In genomic region chr5:137314193-137315083, GRCm38 (mm10) we compare ENCODE assay signal across 8 mouse cellular contexts. TPM values are rescaled to one million over a fixed set of nuclear protein-coding genes. Genes with fewer than 3 reads are reported as not detected.
DNase-seq lines count a peak whose midpoint lies in the region; ATAC-seq and TF ChIP-seq lines count a peak whose summit lies in the region.

Trip6 (minus strand) TSS chr5:137314404.

- no peaks in the 10 kb centered on the region for H3K27me3 ChIP-seq in spleen, adult 2 months (ENCODE audit: control insufficient read depth, insufficient read depth, low read length)
- no peaks in the 10 kb centered on the region for H3K27me3 ChIP-seq in embryonic facial prominence, embryonic 10.5 days (replicated peaks; ENCODE audit: low read depth, poor library complexity, severe bottlenecking)
- no peaks in the 10 kb centered on the region for H3K27me3 ChIP-seq in intestine, embryonic 15.5 days (replicated peaks)
- no peaks in the 10 kb centered on the region for H3K27me3 ChIP-seq in liver, adult 2 months (ENCODE audit: control insufficient read depth, insufficient read depth, low read length)
- no peaks in the 10 kb centered on the region for H3K27me3 ChIP-seq in myocyte (ENCODE audit: control insufficient read depth, insufficient read depth, insufficient read length)

- peaks cover 11% of the 10 kb centered on the region; the same call in 1 of the 2 replicates for H3K79me2 ChIP-seq in liver, adult 2 months (ENCODE audit: control insufficient read depth, insufficient read depth, low read length)
- peaks cover 20% of the 10 kb centered on the region for H3K79me2 ChIP-seq in myocyte (ENCODE audit: control insufficient read depth, insufficient read depth)

- TF ChIP-seq CTCF in spleen, adult 2 months (IDR thresholded peaks at IDR 0.05; ENCODE audit: extremely low read depth, insufficient read depth, insufficient read length, insufficient replicate concordance): no peak
- no peak for TF ChIP-seq CTCF in liver, adult 2 months (IDR thresholded peaks at IDR 0.05; ENCODE audit: low read depth, low read length)

- WGBS in spleen, adult 2 months: 52% methylated on average over 30 of the region's 30 CpGs
- 12% methylated on average over 30 of the region's 30 CpGs for WGBS in embryonic facial prominence, embryonic 10.5 days
- WGBS in intestine, embryonic 15.5 days: 17% methylated on average over 30 of the region's 30 CpGs
- 35% methylated on average over 30 of the region's 30 CpGs for WGBS in liver, adult 2 months

- H3K4me1 ChIP-seq in spleen, adult 2 months (ENCODE audit: control insufficient read depth, insufficient read depth, insufficient read length): no peaks in the 10 kb centered on the region
- peaks cover 44% of the 10 kb centered on the region for H3K4me1 ChIP-seq in embryonic facial prominence, embryonic 10.5 days
- H3K4me1 ChIP-seq in intestine, embryonic 15.5 days (replicated peaks): peaks cover 37% of the 10 kb centered on the region
- H3K4me1 ChIP-seq in liver, adult 2 months (ENCODE audit: control insufficient read depth, insufficient read depth, low read length): peaks cover 11% of the 10 kb centered on the region; the same call in 1 of the 2 replicates

- no peak for DNase-seq in spleen, adult 2 months (ENCODE audit: low read depth in 1 of 2, low spot score in 2 of 2)
- no peak for DNase-seq in spleen, adult 18-20 months
- DNase-seq in embryonic facial prominence, embryonic 10.5 days (ENCODE audit: low spot score): peak; percentile 96
- peak; percentile 58 for DNase-seq in liver, adult 2 months (ENCODE audit: extremely low read depth, low read depth, low spot score)
- peak; percentile 78 for DNase-seq in urinary bladder, postnatal 10 days (ENCODE audit: low spot score)

- no peaks in the 10 kb centered on the region for H3K9me3 ChIP-seq in embryonic facial prominence, embryonic 10.5 days
- H3K9me3 ChIP-seq in intestine, embryonic 15.5 days: no peaks in the 10 kb centered on the region

- ATAC-seq in granulocyte monocyte progenitor cell, adult 5-6 weeks (replicated peaks; ENCODE audit: poor library complexity, severe bottlenecking): peak; percentile 31
- ATAC-seq in intestine, embryonic 15.5 days: peak; percentile 90

- peak within 1 kb of the TSS; percentile 78 for H3K4me2 ChIP-seq in intestine, embryonic 15.5 days (replicated peaks)
- H3K4me2 ChIP-seq in myocyte (ENCODE audit: low read depth): peak within 1 kb of the TSS; percentile 91

- H3K36me3 ChIP-seq in spleen, adult 2 months (ENCODE audit: control insufficient read depth, insufficient read depth, low read length): peaks cover 8% of the 10 kb centered on the region
- peaks cover 48% of the 10 kb centered on the region for H3K36me3 ChIP-seq in embryonic facial prominence, embryonic 10.5 days (replicated peaks)
- H3K36me3 ChIP-seq in intestine, embryonic 15.5 days: peaks cover 14% of the 10 kb centered on the region
- no peaks in the 10 kb centered on the region for H3K36me3 ChIP-seq in liver, adult 2 months (ENCODE audit: control insufficient read depth, insufficient read depth, low read length)
- peaks cover 3% of the 10 kb centered on the region for H3K36me3 ChIP-seq in myocyte (ENCODE audit: control insufficient read depth, insufficient read depth)

- H3K27ac ChIP-seq in spleen, adult 2 months (ENCODE audit: insufficient read depth, low read length): peak within 1 kb of the TSS; percentile 37; the same call in 1 of the 2 replicates
- H3K27ac ChIP-seq in embryonic facial prominence, embryonic 10.5 days (replicated peaks): peak within 1 kb of the TSS; percentile 95
- H3K27ac ChIP-seq in intestine, embryonic 15.5 days: peak within 1 kb of the TSS; percentile 91
- peak within 1 kb of the TSS; percentile 68 for H3K27ac ChIP-seq in liver, adult 2 months (replicated peaks; ENCODE audit: insufficient read depth, low read depth, low read length)

- TF ChIP-seq POLR2A in spleen, adult 2 months (IDR thresholded peaks at IDR 0.05; ENCODE audit: low read depth, low read length): no peak
- TF ChIP-seq POLR2A in liver, adult 2 months (IDR thresholded peaks at IDR 0.05; ENCODE audit: extremely low read depth, insufficient read depth, low read length): no peak
- peak; percentile 52 for TF ChIP-seq POLR2A in myocyte (IDR thresholded peaks at IDR 0.05; ENCODE audit: insufficient read length, low read depth)

- H3ac ChIP-seq in myocyte (ENCODE audit: control insufficient read depth, insufficient read length): peak within 1 kb of the TSS; percentile 32

- H3K4me3 ChIP-seq in spleen, adult 2 months (ENCODE audit: extremely low read depth, insufficient read depth, insufficient read length): peak within 1 kb of the TSS; percentile 42
- peak within 1 kb of the TSS; percentile 83 for H3K4me3 ChIP-seq in embryonic facial prominence, embryonic 10.5 days
- H3K4me3 ChIP-seq in intestine, embryonic 15.5 days (replicated peaks): peak within 1 kb of the TSS; percentile 64
- H3K4me3 ChIP-seq in liver, adult 2 months (ENCODE audit: insufficient read depth, low read depth, low read length): peak within 1 kb of the TSS; percentile 74
- H3K4me3 ChIP-seq in myocyte: peak within 1 kb of the TSS; percentile 76

- peak within 1 kb of the TSS; percentile 72 for H3K9ac ChIP-seq in intestine, embryonic 15.5 days
- H3K9ac ChIP-seq in liver, adult 2 months (ENCODE audit: low read depth, low read length): peak within 1 kb of the TSS; percentile 88

TF ChIP-seq in myocyte, 11 proteins besides CTCF, POLR2A, EP300 and RAD21:
- TF ChIP-seq TCF3 (IDR thresholded peaks at IDR 0.05; ENCODE audit: insufficient read length, low read depth) (no peak), CEBPB (IDR thresholded peaks at IDR 0.05; ENCODE audit: insufficient read depth, poor library complexity, severe bottlenecking) (no peak), E2F4 (IDR thresholded peaks at IDR 0.05; ENCODE audit: insufficient read depth) (no peak), MYOG (IDR thresholded peaks at IDR 0.05; ENCODE audit: control insufficient read depth in 1 of 3, insufficient read depth in 1 of 3, insufficient read length in 2 of 3, low read depth in 2 of 3) (no peak), MYOD1 (IDR thresholded peaks at IDR 0.05; ENCODE audit: control insufficient read depth in 1 of 3, insufficient read length in 2 of 3, low read depth in 2 of 3) (no peak), USF1 (IDR thresholded peaks at IDR 0.05; ENCODE audit: low read depth) (peak; percentile 99), POLR2AphosphoS2 (IDR thresholded peaks at IDR 0.05; ENCODE audit: insufficient read length, low read depth) (peak; percentile 82), REST (IDR thresholded peaks at IDR 0.05; ENCODE audit: insufficient read depth, insufficient read length) (no peak), SRF (IDR thresholded peaks at IDR 0.05; ENCODE audit: control insufficient read depth, insufficient read length, low read depth) (no peak), MAX (IDR thresholded peaks at IDR 0.05; ENCODE audit: low read depth) (no peak), TCF12 (IDR thresholded peaks at IDR 0.05; ENCODE audit: insufficient read depth, poor library complexity, severe bottlenecking) (no peak)

RNA-seq across cellular contexts. Expression of gene Trip6, which starts in this region (rescaled TPM):
- polyA plus RNA-seq in spleen, adult 2 months (2012; rRNA removed): 19.8 and 20.6 TPM in 2 replicates
- 73.1 and 76.2 TPM in 2 replicates for polyA plus RNA-seq in embryonic facial prominence, embryonic 10.5 days (2016; fragmentation: Nextera tagmentation; extraction: Ambion mirVana)
- total RNA-seq in granulocyte monocyte progenitor cell, adult 5-6 weeks (2014; fragmentation: Nextera tagmentation): 9.4 and 9.9 TPM in 2 replicates
- total RNA-seq in granulocyte monocyte progenitor cell, adult 5-6 weeks (2017): 2.9 and 5.6 TPM in 2 replicates
- polyA plus RNA-seq in intestine, embryonic 15.5 days (2015; fragmentation: Nextera tagmentation; extraction: Ambion mirVana): 63.9 and 64.8 TPM in 2 replicates
- 5.8 and 6.5 TPM in 2 replicates for total RNA-seq in liver, adult 2 months (2014; rRNA removed)
- 14.7 and 25.0 TPM in 2 replicates for polyA plus RNA-seq in liver, adult 2 months (2012; rRNA removed)
- polyA plus RNA-seq in myocyte (2012; fragmentation: generic; extraction: Trizol): 46.2 TPM

Comparison
In these comparisons a context has a peak if more than half of its experiments do, and no peak if none do; other contexts are left out.
1. DNase-seq: peak in embryonic facial prominence, embryonic 10.5 days (single experiment), liver, adult 2 months (single experiment) and urinary bladder, postnatal 10 days (single experiment); none in spleen, adult 2 months (0 of 2) and spleen, adult 18-20 months (0 of 2).
2. H3K27ac ChIP-seq: peak in every context shown above with its lines; median percentile 95 in embryonic facial prominence, embryonic 10.5 days; 91 in intestine, embryonic 15.5 days; 68 in liver, adult 2 months; 37 in spleen, adult 2 months.
3. Peak in every context shown above with its lines, with median percentiles within 50 percentile points of each other: H3K4me3 ChIP-seq.